Mouse (Mus musculus) hindbrain, postnatal 0 days (tissue): ENCODE measurements around the gene Gpr50. TPM values are rescaled to one million over a fixed set of nuclear protein-coding genes. Genes with fewer than 3 reads are reported as not detected.

Source experiments
- ATAC-seq: fragments of 200-750 bp; cut with Nextera tagmentation; 2 replicates; pipeline ENCODE4 v1.8.0; 2017; ENCODE audit warnings: mild to moderate bottlenecking, moderate TSS enrichment, moderate library complexity
- DNase-seq: peaks from one replicate; pipeline ENCODE4 v3.0.0-alpha.2; 2015; ENCODE audit warnings: low spot score
- H3K27ac ChIP-seq: fragments of 300-500 bp; sonication (generic); 2 replicates; pipeline ENCODE4 v1.5.1; 2014; ENCODE audit warnings: mild to moderate bottlenecking
- H3K27me3 ChIP-seq: fragments of 300-500 bp; sonication (generic); 2 replicates; pipeline ENCODE4 v1.6.1; 2014; ENCODE audit warnings: low read length, mixed read lengths; ENCODE audit not compliant: insufficient read depth
- H3K36me3 ChIP-seq: fragments of 300-500 bp; sonication (generic); 2 replicates; pipeline ENCODE4 v1.6.1; 2014; ENCODE audit warnings: low read length, mixed read lengths; ENCODE audit not compliant: insufficient read depth
- H3K4me1 ChIP-seq: fragments of 300-500 bp; sonication (generic); 2 replicates; pipeline ENCODE4 v1.6.1; 2014; ENCODE audit warnings: antibody characterized with exemption, low read length, mixed read lengths; ENCODE audit not compliant: insufficient read depth
- H3K4me2 ChIP-seq: fragments of 300-500 bp; sonication (generic); 2 replicates; pipeline ENCODE4 v1.6.1; 2014; ENCODE audit warnings: low read depth, mild to moderate bottlenecking, low read length, moderate library complexity, mixed read lengths
- H3K4me3 ChIP-seq: fragments of 300-500 bp; sonication (generic); 2 replicates; pipeline ENCODE4 v1.5.1; 2014; ENCODE audit warnings: low read length
- H3K9ac ChIP-seq: fragments of 300-500 bp; sonication (generic); replicated peaks from 2 replicates; pipeline ENCODE4 v1.6.1; 2014; ENCODE audit warnings: mild to moderate bottlenecking, low read length, moderate library complexity, mixed read lengths
- H3K9me3 ChIP-seq: fragments of 300-500 bp; sonication (generic); 2 replicates; pipeline ENCODE4 v1.6.1; 2016; ENCODE audit warnings: low read length, mixed read lengths
- CTCF ChIP-seq: IDR thresholded peaks from 2 replicates; pipeline ENCODE4 v1.5.1; 2016; ENCODE audit warnings: antibody characterized with exemption, control low read depth, low read depth
- WGBS: fragments of 180-500 bp; shearing (Covaris S2); extraction: QIAGEN DNeasy Blood & Tissue Kit; methylation state at CpG from one replicate; pipeline ENCODE4 v1.1.7; 2014; 5-methylcytosine and 5-hydroxymethylcytosine counted together
- polyA plus RNA-seq: library from polyadenylated mRNA; unstranded; fragments of >200 nt; fragmentation: Nextera tagmentation; extraction: Ambion mirVana; gene quantifications from 2 replicates; pipeline ENCODE4 v1.2.1, GENCODE M21; 2015
- total RNA-seq: library from RNA; depleted of rRNA; stranded (reverse); fragments of >200 nt; gene quantifications from 2 replicates; pipeline ENCODE4 v1.2.3, GENCODE M21; 2014; rRNA removed

Gpr50 gene
- total RNA-seq (2.3 and 9.4 TPM in 2 replicates), polyA plus RNA-seq (2.0 and 2.4 TPM in 2 replicates)

DNA sequence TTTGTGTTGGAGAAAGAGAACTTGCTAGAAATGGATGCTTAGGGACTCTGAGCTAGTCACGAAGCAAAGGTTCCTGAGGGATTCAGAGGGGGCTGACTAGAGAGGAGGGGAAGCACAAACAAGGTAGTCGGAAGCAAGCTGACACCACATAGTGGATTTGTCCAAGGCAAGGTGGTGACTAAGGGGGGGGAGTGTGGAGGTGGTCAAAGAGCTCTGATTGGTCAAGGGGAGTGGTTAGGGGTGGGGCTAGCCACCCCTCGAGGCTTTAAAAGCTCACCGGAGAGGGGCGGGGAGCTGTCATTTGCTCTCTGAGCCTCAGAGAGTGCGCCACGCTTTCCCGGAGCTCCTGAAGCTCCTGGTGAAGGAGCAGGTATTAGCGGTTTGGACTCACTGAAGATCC lies at the start of gene Gpr50:
Gpr50 (plus strand) TSS at position 294 of the 400 bp plus-strand sequence.
- Histone ChIP-seq H3K4me2 (peak within 1 kb of the TSS; percentile 64), H3K27me3 (peaks cover 20% of the 10 kb centered on the region), H3K9me3 (peaks cover 4% of the 10 kb centered on the region; the same call in 1 of the 2 replicates), H3K9ac (no peak within 1 kb of the TSS), H3K36me3 (no peaks in the 10 kb centered on the region), H3K4me1 (no peaks in the 10 kb centered on the region), H3K27ac (no peak within 1 kb of the TSS), H3K4me3 (peak within 1 kb of the TSS; percentile 42)
- ATAC-seq (peak; percentile 38; the same call in 1 of the 2 replicates), DNase-seq (no peak)
- no peak for TF ChIP-seq CTCF
- WGBS = 29% methylated on average over 9 of the region's 9 CpGs

DNA sequence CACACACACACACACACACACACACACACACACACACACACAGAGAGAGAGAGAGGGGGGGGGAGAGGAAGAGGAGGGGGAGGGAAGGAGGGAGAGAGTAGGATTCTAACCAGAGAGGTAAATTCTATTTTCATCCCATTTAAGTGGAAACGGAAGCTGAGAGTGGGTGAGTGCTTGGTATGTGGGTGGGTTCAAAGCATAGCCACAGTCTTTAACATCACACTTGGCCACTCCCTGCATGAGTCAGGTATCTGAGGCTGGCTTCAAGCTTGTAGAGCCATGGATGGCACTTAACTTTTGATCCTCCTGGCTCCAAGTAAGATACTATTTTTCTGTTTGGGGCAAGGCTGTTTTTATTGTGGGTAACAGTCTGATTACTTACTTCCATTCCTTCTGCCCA lies 41.2 kb upstream of the Gpr50 start:
- no peak for TF ChIP-seq CTCF
- Histone ChIP-seq H3K27ac (no peak overlapping the region), H3K27me3 (no peaks in the 10 kb centered on the region), H3K4me3 (no peak overlapping the region), H3K4me2 (no peak overlapping the region), H3K9ac (no peak overlapping the region), H3K9me3 (no peaks in the 10 kb centered on the region), H3K4me1 (no peaks in the 10 kb centered on the region), H3K36me3 (no peaks in the 10 kb centered on the region)
- no peak for DNase-seq
- 78% methylated on average over 1 of the region's 1 CpGs for WGBS
- no peak for ATAC-seq

DNA sequence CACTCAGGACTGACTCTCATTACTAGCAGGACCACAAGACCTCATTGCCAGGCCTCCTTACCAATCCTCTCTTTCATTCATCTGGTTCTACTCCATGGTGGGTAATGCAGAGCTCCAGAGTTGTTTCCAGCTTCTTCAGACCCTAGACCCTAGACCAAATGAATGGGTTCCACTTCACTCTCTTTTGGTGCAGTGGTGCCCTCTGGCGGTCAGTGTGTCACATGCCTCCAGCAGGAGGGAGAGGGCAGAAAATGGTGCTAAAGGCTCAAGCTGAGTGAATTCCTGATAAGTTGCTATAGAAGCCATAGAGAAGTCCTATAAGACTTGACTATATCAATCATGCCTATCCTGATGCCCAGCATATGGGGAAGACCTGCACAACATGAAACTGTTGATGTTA lies 39.6 kb upstream of the Gpr50 start:
- H3K27ac ChIP-seq = no peak overlapping the region
- H3K9me3 ChIP-seq = no peaks in the 10 kb centered on the region
- H3K36me3 ChIP-seq = no peaks in the 10 kb centered on the region
- ATAC-seq (no peak), DNase-seq (peak; percentile 10)
- H3K4me3 ChIP-seq = no peak overlapping the region
- H3K4me1 ChIP-seq = no peaks in the 10 kb centered on the region
- H3K27me3 ChIP-seq = no peaks in the 10 kb centered on the region
- no peak overlapping the region for H3K9ac ChIP-seq
- TF ChIP-seq CTCF = peak; percentile 59
- 19% methylated on average over 1 of the region's 1 CpGs for WGBS
- H3K4me2 ChIP-seq = no peak overlapping the region

DNA sequence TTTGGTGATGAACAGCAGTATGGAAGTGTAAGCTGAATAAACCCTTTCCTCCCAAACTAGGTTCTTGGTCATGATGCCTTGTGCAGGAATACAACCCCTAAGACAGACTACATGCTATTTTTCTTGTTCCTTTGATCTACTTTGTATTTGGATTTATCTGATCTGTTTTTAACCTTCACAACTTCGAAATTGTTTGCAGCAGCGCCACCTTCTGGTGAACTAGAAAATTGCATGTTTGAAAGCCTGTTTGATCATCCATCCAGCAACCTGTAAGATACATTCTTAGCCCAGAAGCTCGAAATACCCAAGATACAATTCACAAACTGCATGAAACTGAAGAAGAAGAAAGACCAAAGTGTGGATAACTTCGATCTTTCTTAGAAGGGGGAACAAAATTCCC lies 35.2 kb upstream of the Gpr50 start:
- Histone ChIP-seq H3K4me3 (no peak overlapping the region), H3K36me3 (no peaks in the 10 kb centered on the region), H3K4me2 (no peak overlapping the region), H3K4me1 (no peaks in the 10 kb centered on the region), H3K9me3 (no peaks in the 10 kb centered on the region), H3K27me3 (no peaks in the 10 kb centered on the region), H3K9ac (no peak overlapping the region), H3K27ac (no peak overlapping the region)
- 20% methylated on average over 4 of the region's 4 CpGs for WGBS
- peak; percentile 66 for TF ChIP-seq CTCF
- DNase-seq (peak; percentile 74), ATAC-seq (no peak)

DNA sequence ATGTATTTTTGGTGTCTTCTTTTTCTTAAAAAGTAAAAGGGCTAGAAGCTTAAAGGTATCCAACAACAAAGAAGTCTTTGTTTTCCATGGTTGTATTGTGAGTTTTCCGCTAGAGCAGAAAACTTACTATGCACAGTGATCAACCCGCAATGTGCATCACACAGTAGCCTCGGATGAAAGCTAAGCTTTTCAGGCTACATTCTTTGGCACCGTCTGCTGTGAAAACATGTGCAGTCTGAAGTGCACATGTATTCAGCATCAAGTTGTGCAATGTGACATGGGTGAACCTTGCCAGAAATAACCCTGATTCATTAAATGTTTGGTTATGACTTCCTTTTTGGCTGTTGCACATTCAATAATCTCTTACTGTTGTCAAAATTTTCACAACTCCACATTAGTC lies 32.8 kb upstream of the Gpr50 start:
- WGBS = 61% methylated on average over 4 of the region's 4 CpGs
- Histone ChIP-seq H3K4me2 (no peak overlapping the region), H3K9ac (no peak overlapping the region), H3K4me3 (no peak overlapping the region), H3K27ac (no peak overlapping the region), H3K27me3 (no peaks in the 10 kb centered on the region), H3K9me3 (no peaks in the 10 kb centered on the region), H3K36me3 (no peaks in the 10 kb centered on the region), H3K4me1 (no peaks in the 10 kb centered on the region)
- ATAC-seq = no peak
- no peak for TF ChIP-seq CTCF
- no peak for DNase-seq

DNA sequence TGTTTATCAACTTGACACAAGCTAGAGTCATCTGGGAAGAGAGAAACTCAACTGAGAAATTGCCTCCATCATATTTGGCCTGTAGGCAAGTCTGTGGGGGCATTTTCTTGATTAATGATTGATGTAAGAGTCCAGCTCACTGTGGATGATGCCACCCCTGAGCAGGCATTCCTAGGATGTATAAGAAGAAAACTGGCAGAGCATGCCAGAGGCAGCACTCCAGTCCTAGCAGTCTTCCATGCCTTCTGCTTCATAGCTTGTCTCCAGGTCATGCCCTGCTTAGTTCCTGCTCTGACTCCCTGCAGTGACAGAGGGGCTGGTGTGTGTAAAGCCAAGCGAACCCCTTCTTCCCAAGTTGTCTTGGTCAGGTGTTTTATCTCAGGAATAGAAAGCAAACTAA lies 32.3 kb upstream of the Gpr50 start:
- WGBS = 62% methylated on average over 1 of the region's 1 CpGs
- no peak for TF ChIP-seq CTCF
- Histone ChIP-seq H3K9me3 (no peaks in the 10 kb centered on the region), H3K4me3 (no peak overlapping the region), H3K9ac (no peak overlapping the region), H3K27ac (no peak overlapping the region), H3K4me1 (no peaks in the 10 kb centered on the region), H3K36me3 (no peaks in the 10 kb centered on the region), H3K4me2 (no peak overlapping the region), H3K27me3 (no peaks in the 10 kb centered on the region)
- ATAC-seq (no peak), DNase-seq (no peak)

DNA sequence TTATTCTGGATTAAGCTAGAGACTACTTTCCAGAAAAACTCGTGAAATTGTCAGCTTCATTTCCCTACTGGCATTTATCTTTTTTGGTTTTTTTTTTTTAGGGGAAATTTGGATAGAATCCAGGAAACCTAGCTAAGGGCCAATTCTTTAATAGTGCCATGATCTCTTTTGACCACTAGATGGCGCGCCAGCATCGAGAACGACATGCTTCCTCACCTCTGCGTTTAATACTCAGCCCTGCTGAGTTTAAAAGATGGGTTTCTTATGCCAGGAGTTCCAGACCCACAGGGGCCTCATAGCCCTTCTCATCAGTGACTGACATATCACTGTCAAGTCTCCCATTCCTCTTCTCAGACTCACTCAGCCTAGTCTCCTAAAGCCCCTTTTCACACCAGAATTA lies 15.5 kb upstream of the Gpr50 start:
- Histone ChIP-seq H3K27ac (no peak overlapping the region), H3K4me2 (no peak overlapping the region), H3K9ac (no peak overlapping the region), H3K27me3 (no peaks in the 10 kb centered on the region), H3K9me3 (no peaks in the 10 kb centered on the region), H3K36me3 (no peaks in the 10 kb centered on the region), H3K4me3 (no peak overlapping the region), H3K4me1 (no peaks in the 10 kb centered on the region)
- under 1% methylated on average over 6 of the region's 6 CpGs for WGBS
- peak; percentile 59; the same call in 1 of the 2 replicates for ATAC-seq
- TF ChIP-seq CTCF = peak; percentile 76
- DNase-seq = peak; percentile 76
